Mouse (Mus musculus): Measurements from ENCODE around the gene March1.

GRCm38 (mm10) chr8:66194416-66194815, 576.7 kb downstream of the March1 start:
- TF ChIP-seq POLR2A (IDR thresholded peaks at IDR 0.05; ENCODE audit: borderline replicate concordance, extremely low read depth, insufficient read depth, insufficient read length, poor library complexity, severe bottlenecking) (no peak), CTCF (IDR thresholded peaks at IDR 0.05; ENCODE audit: borderline replicate concordance, extremely low read depth, insufficient read depth, insufficient read length) (no peak)
